Mouse (Mus musculus): ENCODE measurements around the gene Lrrc36.

- TF ChIP-seq CTCF (IDR thresholded peaks at IDR 0.05 in 2 of 3, conservative IDR thresholded peaks at IDR 0.05 in 1 of 3; ENCODE audit: control insufficient read depth in 1 of 3, insufficient read depth in 1 of 3, low read depth in 2 of 3, low read length in 3 of 3, poor library complexity in 1 of 3, severe bottlenecking in 1 of 3) (peak; percentile 59 to 74 (median 73)), UBTF (IDR thresholded peaks at IDR 0.05; ENCODE audit: borderline replicate concordance, insufficient read depth, low read depth, low read length) (no peak), EP300 (IDR thresholded peaks at IDR 0.05; ENCODE audit: low read depth in 1 of 2, low read length in 2 of 2) (no peak), MYB (IDR thresholded peaks at IDR 0.05; ENCODE audit: low read depth, low read length) (no peak), JUND (IDR thresholded peaks at IDR 0.05; ENCODE audit: low read depth, low read length) (no peak), POLR2A (IDR thresholded peaks at IDR 0.05; ENCODE audit: control insufficient read depth in 1 of 2, insufficient read depth in 1 of 2, low read depth in 1 of 2, low read length in 2 of 2, poor library complexity in 1 of 2) (no peak), MXI1 (IDR thresholded peaks at IDR 0.05; ENCODE audit: low read depth, low read length) (no peak), RCOR1 (IDR thresholded peaks at IDR 0.05; ENCODE audit: low read depth, low read length) (no peak), NELFE (IDR thresholded peaks at IDR 0.05; ENCODE audit: low read depth, low read length) (no peak), TBP (IDR thresholded peaks at IDR 0.05; ENCODE audit: low read depth, low read length) (no peak), GABPA (IDR thresholded peaks at IDR 0.05; ENCODE audit: low read depth, low read length) (no peak), MAZ (IDR thresholded peaks at IDR 0.05; ENCODE audit: low read depth, low read length) (no peak), SIN3A (IDR thresholded peaks at IDR 0.05; ENCODE audit: low read length) (no peak)
Measured at GRCm38 (mm10) chr8:105438865-105439264, 25.5 kb downstream of the Lrrc36 start.
